Mouse (Mus musculus): Measurements from ENCODE around the gene Grin2a. TPM values are rescaled to one million over a fixed set of nuclear protein-coding genes. Genes with fewer than 3 reads are reported as not detected.

Grin2a gene
- polyA plus RNA-seq, 1 experiment, result not detected

DNA sequence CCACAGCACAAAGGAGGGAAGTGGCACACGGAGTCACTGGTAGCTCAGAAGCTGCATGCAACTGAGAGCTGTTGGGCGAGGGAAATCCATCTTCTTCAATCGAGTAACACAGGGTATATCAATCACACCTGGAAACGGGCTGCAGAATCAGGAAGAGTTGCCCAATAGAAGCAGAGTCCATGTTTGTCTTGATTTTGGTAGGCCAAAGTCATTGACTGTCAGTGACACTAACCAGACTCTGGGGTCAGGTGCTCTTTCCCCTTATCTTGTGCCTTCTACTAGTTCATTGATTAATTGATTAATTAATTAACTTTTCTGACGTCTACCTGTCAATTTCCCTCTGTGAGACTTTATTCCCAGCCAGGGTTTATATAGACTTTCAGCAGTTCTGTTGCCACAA, 468.1 kb downstream of the Grin2a start:
- Histone ChIP-seq H3K4me3 (ENCODE audit: insufficient read depth, low read depth, low read length) (no peak overlapping the region), H3K4me1 (ENCODE audit: control insufficient read depth, insufficient read depth, insufficient read length, low read length) (no peaks in the 10 kb centered on the region), H3K27ac (replicated peaks; ENCODE audit: low read depth, low read length) (no peak overlapping the region)

DNA sequence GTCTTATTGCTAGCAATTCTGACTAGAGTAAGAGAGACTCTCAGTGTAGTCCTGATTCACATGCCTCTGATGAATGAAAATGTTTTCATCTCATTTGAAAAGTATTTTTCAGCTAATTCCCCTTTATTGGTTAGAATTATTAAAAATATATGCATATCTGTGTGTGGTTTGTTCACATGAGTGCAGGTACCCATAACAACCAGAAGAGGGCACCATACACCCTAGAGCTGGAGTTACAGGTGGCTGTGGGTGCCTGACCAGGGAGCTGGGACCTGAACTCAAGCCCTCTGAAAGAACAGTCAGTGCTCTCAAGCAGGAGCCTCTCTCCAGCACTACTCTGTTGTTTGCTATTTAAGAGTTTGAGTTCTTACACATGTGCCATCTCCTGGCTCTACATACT, 472.0 kb downstream of the Grin2a start:
- Histone ChIP-seq H3K4me1 (ENCODE audit: control insufficient read depth, insufficient read depth, insufficient read length, low read length) (no peaks in the 10 kb centered on the region), H3K4me3 (ENCODE audit: insufficient read depth, low read depth, low read length) (no peak overlapping the region), H3K27ac (replicated peaks; ENCODE audit: low read depth, low read length) (no peak overlapping the region)

Other genes with a start within 250 kb of the Grin2a start
- 5.8 and 6.6 TPM in 2 replicates for gene Rpl39l, start 174.7 kb upstream of the Grin2a start, polyA plus RNA-seq (2012; ENCODE audit: insufficient read depth, insufficient read length, missing spikeins)
- gene Atf7ip2, start 197.2 kb upstream of the Grin2a start, polyA plus RNA-seq (2012; ENCODE audit: insufficient read depth, insufficient read length, missing spikeins), result not detected in 2 replicates

All from brown adipose tissue, adult 24 weeks (tissue).